Mouse (Mus musculus) midbrain, postnatal 0 days (tissue): ENCODE measurements at regions not wholly inside any gene's neighbourhood (a gene's known extent, or its start where the extent isn't known, plus 50 kb on each side); places are given as distances from the start of the nearest gene placed in this dataset.
A peak's percentile ranks its signal among the peaks of the same experiment; 100 is the strongest.
"Not testable (repeated sequence)": the region's sequence is repeated elsewhere in the genome, so short reads cannot be mapped to it uniquely, and the experiment has no call there.

Experiments used
- ATAC-seq: fragments of 200-750 bp; cut with Nextera tagmentation; 2 replicates; pipeline ENCODE4 v1.8.0; 2017; ENCODE audit warnings: moderate number of reproducible peaks, mild to moderate bottlenecking, moderate TSS enrichment, moderate library complexity; ENCODE audit not compliant: low FRiP score
- DNase-seq: peaks from one replicate; pipeline ENCODE4 v3.0.0-alpha.2; 2015; ENCODE audit warnings: low spot score
- H3K27ac ChIP-seq: fragments of 300-500 bp; sonication (generic); 2 replicates; pipeline ENCODE4 v1.5.1; 2014; ENCODE audit warnings: low read depth, mild to moderate bottlenecking, low read length, mixed read lengths
- H3K27me3 ChIP-seq: fragments of 300-500 bp; sonication (generic); 2 replicates; pipeline ENCODE4 v1.6.1; 2014; ENCODE audit warnings: low read length, control low read depth, mixed read lengths; ENCODE audit not compliant: insufficient read depth
- H3K36me3 ChIP-seq: fragments of 300-500 bp; sonication (generic); 2 replicates; pipeline ENCODE4 v1.6.1; 2014; ENCODE audit warnings: low read length, control low read depth, mixed read lengths; ENCODE audit not compliant: insufficient read depth
- H3K4me1 ChIP-seq: fragments of 300-500 bp; sonication (generic); 2 replicates; pipeline ENCODE4 v1.6.1; 2014; ENCODE audit warnings: mild to moderate bottlenecking, control low read depth, antibody characterized with exemption, low read length, mixed read lengths; ENCODE audit not compliant: insufficient read depth
- H3K4me2 ChIP-seq: fragments of 300-500 bp; sonication (generic); 2 replicates; pipeline ENCODE4 v1.6.1; 2014; ENCODE audit warnings: low read depth, mild to moderate bottlenecking, low read length, mixed read lengths; ENCODE audit not compliant: poor library complexity, severe bottlenecking
- H3K4me3 ChIP-seq: fragments of 300-500 bp; sonication (generic); 2 replicates; pipeline ENCODE4 v1.5.1; 2014; ENCODE audit warnings: low read depth, mild to moderate bottlenecking, low read length, moderate library complexity
- H3K9ac ChIP-seq: fragments of 300-500 bp; sonication (generic); replicated peaks from 2 replicates; pipeline ENCODE4 v1.6.1; 2014; ENCODE audit warnings: mild to moderate bottlenecking, low read length, moderate library complexity, mixed read lengths; ENCODE audit not compliant: poor library complexity, severe bottlenecking
- H3K9me3 ChIP-seq: fragments of 300-500 bp; sonication (generic); 2 replicates; pipeline ENCODE4 v1.6.1; 2016; ENCODE audit warnings: low read length, control low read depth
- CTCF ChIP-seq: IDR thresholded peaks from 2 replicates; pipeline ENCODE4 v1.5.1; 2016; ENCODE audit warnings: antibody characterized with exemption, mild to moderate bottlenecking
- WGBS: fragments of 180-500 bp; shearing (Covaris S2); extraction: QIAGEN DNeasy Blood & Tissue Kit; methylation state at CpG from one replicate; pipeline ENCODE4 v1.1.7; 2014; 5-methylcytosine and 5-hydroxymethylcytosine counted together

GRCm38 (mm10) chr2:55315627-55316026 lies 120.1 kb upstream of the Kcnj3 start:
- Histone ChIP-seq H3K4me3 (no peak overlapping the region), H3K9ac (no peak overlapping the region), H3K9me3 (no peaks in the 10 kb centered on the region), H3K4me1 (no peaks in the 10 kb centered on the region), H3K36me3 (no peaks in the 10 kb centered on the region), H3K4me2 (no peak overlapping the region), H3K27ac (no peak overlapping the region), H3K27me3 (no peaks in the 10 kb centered on the region)
- no peak; the same call in 1 of the 2 replicates for ATAC-seq
- 80% methylated on average over 3 of the region's 3 CpGs for WGBS
- DNase-seq, result peak; percentile 40
- TF ChIP-seq CTCF, result no peak

GRCm38 (mm10) chr2:55354061-55354460 lies 81.7 kb upstream of the Kcnj3 start:
- H3K27ac ChIP-seq, H3K27me3 ChIP-seq, ATAC-seq, H3K4me1 ChIP-seq, H3K9me3 ChIP-seq, H3K36me3 ChIP-seq, H3K4me2 ChIP-seq, H3K9ac ChIP-seq, DNase-seq, H3K4me3 ChIP-seq: not testable (repeated sequence)
- whole genome bisulfite sequencing, result 92% methylated on average over 5 of the region's 5 CpGs
